Mouse (Mus musculus) kidney, adult 9 months (tissue): ENCODE measurements around the gene Capn7.

ENCODE experiments used
- DNase-seq: peaks from one replicate; pipeline ENCODE4 v3.0.0; 2022

Capn7 gene

DNA sequence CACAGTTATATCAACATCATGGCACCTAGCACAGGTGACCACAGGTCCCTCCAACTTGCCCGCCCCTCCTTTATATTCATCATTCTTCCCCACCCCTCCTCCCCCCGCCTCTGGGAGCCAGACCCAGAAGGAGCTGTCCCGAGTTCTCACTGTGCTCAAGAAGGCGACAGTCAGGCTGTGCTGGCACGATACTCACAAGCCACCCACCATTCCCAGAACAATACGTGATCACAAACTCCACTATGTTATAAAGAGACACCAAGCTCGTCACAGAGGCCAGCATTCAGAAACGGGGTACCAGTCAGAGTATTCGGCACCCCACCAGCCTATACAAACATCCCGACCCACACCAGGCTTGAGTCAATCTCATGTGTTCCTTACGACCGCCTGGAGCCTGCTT, 60.9 kb downstream of the Capn7 start:
- no peak for DNase-seq

DNA sequence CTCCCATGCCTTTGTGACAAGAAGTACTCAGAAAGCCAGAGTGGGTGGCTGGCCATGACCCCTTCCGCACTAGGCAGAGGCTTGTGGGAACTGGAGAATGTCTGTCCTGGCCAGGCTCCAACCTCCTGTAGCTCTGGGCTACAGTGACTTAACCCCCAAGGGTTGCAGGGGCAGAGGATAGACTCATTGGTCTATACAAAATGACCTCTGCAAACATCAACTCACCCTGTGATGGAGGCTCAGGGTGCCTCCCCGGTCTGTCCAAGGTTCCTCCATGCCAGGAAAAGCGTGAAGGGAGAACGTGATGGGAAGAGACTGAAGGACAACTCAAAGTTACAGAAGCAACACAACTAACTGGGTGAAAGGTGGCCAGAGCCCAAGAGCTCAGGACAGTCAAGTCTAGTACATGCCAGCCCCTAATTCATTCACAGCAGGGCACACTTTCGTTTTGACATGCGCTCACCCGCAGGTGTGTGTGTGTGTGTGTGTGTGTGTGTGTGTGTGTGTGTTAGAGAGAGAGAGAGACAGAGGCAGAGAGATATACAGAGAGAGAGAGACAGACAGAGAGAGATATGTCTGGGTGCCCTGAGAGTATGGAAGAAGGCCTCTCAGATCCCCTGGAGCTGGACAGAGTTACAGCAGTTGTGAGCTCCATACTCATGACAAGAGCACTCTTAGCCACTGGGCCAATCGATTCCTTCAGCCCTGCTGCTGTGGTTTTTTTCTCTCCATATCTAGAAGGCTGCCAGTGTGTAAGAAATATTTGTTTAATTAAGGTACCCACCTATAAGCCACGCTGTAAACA, 61.6 kb downstream of the Capn7 start:
- peak; percentile 87 for DNase-seq

DNA sequence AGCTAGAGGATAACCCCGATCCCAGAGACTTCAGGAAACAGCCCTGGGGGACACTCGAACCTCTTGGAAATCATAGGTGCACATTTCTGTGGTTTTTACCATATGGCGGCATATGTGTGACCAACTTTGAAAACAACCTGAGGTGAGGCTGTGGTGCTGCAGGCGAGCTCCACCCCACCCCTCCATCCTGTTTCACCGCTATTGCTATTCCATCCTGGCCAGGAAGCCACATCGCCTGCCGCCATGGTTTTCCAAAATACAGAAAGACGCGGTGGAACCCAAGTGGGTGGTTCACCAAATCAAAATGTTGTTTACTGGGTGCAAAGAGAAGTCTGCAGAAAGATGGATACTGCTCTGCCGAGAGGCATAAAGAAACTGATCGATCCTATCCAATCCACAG, 62.4 kb downstream of the Capn7 start:
- DNase-seq = no peak

DNA sequence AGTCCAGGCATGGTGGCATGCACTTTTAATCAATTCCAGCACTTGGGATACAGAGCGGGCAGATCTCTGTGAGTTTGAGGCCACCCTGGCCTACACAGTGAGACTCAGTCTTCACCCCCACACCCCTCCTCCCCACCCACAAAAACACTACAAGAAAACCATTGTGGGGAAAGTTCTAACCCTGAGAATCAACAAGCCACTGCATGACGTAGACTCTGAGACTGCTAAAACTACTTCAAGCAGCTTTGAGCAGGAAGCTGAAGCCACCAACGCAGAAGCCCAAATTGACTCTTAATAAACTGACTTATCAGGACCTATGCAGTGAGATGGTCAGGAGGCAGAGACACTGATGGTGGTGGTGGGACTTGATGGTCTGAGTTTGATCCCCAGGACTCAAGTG, 62.8 kb downstream of the Capn7 start:
- no peak for DNase-seq

DNA sequence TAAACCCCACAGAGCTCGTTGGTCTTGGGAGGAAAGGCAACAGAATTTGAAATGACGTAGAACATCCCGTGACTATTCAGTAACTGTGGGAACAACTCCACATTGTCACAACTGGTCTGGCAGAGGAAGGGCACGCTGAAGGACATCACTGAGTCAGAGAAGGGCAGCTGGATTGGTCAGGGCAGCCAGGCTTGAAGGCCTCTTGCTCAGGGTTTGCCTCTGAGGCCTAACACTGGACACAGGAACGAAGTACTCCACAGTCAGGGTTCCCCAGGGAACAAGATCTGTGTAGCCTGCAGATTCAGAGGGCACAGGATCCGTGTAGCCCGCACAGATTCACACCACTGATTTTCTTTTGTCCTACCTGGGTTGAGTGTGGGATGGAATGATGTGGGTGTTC, 63.8 kb downstream of the Capn7 start:
- peak; percentile 60 for DNase-seq

DNA sequence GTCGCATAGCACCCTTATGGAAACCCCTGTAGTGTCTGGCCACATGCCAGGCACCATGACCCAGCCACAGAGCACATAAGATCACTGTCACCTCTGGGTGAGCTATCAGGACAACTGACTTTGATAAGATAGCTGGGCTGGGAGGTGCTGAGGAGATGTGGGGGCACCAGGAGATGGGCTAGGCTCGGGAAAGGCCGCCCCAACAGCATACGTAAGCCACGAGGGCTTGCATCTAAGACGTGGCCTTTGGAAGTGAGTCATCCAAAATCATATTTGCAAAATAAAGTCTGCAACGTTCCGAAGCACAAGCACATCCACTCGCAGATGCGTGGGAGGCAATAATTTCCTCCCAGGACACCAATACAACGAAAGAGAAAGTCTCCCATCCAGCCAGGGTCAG, 64.5 kb downstream of the Capn7 start:
- DNase-seq = no peak

DNA sequence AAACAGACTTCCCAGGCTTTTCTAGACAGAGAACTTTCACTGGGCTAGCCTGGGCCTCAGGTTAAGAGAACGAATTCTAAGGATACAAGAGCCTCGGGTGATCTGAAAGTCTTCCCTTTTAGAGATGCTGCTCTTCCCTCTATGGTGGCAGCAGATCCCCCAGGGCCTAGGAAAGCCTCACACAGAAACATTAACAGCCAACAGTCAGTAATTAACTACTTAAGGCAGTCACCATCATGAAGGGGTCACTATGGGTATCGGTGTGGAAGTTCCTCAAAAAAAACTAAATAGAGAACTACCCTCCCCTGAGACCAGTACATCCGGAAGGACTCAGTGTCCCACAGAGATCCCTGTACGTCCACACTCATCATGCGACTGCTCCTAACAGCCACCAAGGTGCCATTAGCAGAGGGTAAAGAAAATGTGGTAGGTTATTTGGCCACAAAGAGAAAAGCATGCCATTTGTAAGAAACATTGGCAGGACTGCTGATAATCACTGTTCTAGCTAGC, 65.5 kb downstream of the Capn7 start:
- peak; percentile 70 for DNase-seq

DNA sequence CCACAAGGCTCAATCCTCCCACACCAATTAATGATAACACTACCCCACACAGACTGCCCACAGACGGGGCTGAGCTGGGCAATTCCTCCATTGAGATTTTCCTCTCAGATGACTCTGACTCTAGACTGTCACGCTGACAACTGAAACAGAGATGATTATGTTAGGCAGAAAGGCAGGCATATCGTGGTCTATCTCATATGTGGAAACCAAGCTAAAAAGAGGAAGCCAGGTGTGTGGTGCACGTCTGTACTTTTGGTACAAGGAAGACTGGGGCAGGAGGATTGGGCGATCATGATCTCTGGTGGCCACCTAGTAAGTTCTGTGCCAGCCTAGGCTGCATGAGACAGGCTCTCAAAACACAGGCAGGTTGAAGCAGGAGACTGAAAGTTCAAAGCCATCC, 66.3 kb downstream of the Capn7 start:
- no peak for DNase-seq

DNA sequence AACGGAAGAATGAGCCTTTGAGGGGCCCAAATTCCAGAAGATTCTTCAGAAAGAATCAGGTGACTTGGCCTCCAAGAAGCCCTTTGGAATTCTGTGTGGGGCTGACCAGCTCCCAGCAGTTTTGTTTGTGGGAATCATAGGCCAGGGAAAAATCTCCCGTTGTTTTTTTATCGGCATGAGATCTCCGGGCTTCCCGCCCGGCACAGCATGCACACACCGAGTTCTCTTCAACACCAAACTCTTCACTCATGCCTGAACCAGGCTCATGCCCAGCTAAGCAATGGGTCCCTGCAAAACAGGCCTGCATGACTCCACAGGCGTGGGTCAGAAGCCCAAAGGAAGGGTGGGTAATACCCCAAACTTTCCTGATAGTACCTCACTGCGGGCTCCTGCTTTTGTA, 67.1 kb downstream of the Capn7 start:
- no peak for DNase-seq

DNA sequence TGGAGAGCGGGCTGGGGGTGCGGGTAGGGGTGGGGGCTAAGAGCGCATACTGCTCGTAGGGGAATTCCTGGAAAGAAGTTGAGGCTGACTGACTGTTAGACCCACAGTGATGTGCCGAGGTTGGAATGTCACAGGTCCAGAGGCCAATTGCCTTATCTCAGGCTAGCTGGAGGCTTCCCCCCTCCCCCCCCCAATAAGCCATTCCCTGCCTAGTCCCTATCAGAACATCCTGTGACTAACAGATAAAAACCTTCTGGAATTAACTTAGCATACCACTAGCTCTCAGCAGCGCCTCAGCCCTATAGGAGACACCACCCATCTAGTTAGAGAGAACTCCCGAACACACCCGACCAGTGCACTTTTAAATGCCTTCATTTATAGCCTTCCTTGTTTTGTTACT, 67.6 kb downstream of the Capn7 start:
- no peak for DNase-seq

DNA sequence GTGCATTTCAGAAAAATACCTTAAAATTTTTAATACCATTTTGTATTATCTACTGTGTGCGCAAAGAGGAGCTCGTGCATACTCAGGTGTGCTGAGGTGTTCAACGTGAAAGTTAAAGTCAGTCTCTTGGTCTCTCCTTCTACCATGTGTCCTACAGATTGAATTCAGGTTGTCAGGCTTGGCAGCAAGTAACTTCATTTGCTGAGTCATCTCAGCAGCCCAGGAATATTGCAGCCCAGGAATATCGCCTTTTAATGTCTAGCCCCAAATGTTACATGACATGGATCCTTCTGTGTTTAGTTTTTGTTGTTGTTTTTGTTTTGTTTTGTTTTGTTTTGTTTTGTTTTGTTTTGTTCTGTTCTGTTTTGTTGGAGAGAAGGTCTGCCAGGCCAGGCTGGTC, 68.2 kb downstream of the Capn7 start:
- no peak for DNase-seq

DNA sequence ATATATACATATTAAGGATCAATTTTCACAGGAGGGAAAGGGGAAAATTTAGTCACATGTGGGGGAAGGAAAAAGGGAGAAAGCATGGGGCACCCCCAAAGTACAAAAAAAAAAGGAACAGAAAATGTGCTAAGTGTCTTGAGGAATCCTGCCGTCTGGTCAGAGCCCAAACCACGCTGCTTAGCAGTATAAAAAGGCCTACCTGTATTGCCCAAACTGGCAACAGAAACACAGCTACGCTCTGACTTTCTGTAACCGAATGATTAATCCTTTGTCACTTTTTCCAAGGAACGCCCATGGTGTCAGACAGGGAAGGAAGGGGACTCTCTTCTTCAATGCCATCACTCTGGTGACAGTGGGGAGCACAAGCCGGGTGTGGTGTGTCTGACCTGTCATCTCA, 69.2 kb downstream of the Capn7 start:
- no peak for DNase-seq

DNA sequence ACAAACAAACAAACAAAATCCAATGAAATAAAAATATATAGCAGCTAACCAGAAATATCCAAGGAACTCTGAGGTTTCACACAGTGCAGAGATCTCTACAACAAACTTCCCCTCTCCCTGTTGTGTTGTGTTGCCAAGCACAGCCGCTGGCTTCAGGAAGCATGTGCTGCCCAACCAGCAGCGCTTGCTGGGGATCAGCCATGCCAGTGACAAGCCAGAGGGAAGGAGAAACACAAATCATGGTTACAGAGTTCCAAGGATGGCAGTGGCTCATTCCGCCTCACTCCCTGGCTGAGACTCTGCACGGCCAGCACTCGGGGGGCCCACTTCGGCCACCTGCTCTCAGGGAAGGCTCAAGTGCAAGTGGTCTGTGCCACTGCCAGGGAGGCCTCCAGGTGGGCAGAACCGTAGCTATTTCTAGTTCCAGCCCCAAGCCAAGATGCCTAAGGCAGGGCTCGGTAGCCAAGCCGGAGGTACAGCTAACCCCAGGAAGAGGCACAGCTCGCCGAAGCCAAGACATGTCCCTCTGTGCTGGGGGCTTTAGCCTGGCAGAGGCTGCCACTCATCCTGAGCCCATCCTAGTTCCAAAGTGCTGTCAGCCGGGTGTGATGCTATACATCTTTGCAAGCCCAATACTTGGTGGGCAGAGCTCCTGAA, 69.8 kb downstream of the Capn7 start:
- no peak for DNase-seq

DNA sequence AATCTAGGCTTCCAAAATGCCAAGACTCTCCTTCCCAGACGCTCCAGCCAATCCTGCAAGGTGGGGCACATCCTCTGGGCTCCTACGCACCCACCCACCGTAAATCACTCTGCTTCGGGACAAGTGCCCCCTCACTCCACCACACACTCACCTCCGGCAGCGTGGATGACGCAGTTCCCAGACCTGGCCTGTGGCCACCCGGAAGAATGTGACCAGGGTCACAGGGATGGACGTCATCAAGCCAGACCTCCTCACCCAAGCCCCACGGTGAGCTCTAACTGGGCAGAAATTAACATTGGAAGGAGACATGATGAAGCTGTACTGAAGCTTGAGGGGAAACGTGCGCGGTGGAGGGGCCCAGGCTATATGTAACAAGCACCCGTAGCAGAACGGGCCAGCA, 70.8 kb downstream of the Capn7 start:
- peak; percentile 78 for DNase-seq

DNA sequence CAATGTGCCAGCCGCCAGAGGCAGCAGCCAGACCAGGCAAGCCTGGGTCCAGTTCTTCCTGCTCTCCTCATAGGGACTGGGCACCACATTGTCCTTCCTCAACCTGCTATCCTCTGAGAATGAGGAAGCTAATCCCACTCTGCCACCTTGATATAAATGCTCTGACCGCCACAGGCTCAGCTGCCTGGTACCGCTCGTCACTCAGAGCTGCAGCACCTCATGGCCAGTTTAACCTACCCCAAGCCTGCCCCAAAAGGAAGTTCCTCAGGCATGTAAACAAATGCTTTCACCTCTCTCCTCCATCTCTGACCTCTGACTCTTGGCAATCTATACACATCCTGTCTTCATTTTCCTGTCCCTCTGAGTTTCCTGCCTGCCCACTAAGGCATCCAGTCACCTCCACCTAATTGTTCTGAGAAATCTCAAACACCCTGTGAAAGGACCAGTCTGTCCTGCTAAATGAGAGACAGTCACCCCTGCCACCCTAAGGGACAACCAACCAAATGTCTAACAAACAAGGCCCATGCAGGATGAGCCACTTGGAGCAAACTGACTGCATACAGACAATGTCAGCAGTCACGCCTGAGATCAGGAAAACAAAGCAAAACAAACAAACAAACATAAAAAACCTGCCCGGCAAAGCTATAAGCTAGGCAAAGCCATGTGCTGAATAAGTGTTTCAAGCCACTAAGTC, 71.6 kb downstream of the Capn7 start:
- DNase-seq = peak; percentile 65

DNA sequence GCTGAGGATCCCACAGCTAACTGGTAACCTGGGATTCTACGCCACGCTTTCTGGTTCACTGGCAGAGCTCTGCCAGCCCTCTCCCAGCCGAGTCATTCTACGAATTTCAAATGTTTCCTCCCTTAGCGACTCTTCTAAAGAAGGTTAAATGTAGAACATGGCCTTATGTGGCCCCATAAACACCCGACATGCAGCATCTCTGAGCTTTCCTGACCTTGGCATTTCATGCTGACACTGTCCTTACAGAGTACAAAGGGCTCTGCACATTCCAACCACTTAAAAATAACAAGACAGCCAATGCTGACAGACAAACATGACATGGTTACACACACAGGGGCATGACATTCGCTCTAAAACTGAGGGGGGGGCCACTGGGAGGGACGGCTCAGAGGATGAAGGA, 72.2 kb downstream of the Capn7 start:
- DNase-seq = peak; percentile 74

DNA sequence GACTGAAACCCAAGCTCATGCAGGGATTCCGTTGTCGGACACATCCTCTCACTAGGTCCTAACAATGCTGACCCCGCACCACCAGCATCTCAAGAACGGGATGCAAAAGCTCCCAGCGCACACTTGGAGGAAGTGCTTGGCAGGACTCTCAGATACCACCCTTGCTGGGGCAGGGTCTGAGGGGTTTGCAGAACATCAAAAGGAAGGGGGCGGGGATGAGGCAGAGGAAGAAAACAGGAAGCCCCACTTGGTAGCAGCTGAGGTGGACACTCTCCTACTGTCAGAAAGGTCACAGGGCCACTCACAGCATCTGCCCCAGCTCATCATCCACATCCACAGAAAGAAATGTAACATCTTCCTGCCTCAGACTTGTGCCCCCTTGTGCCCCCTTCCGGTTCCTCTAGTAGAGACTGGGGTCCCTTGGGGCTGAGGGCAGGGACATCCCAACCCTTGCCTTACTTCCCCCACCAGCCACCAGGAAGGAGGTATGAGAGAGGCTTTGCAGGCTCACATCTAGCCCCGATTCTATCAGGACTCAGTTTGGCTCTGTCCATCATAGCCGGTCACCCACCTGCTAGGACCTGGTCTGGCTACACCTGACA, 73.8 kb downstream of the Capn7 start:
- peak; percentile 36 for DNase-seq

DNA sequence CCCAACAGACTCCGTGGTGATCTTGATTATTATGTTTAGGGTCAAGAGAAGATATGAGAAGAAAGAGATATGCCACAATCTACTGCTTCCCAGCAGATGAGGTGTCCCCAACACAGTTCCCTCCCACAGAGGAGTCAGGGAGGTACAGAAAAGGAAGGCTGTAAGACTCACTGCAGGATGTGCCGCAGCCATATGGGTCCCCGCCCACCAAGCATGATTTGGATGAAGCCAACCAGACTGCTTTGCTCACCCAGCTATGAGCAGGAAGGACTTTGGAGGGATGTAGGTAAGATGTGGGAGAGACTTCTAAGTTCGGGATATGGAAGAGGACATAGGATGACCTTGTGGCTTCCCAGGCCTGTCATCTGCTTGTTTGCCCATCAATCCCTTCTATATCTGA, 74.3 kb downstream of the Capn7 start:
- no peak for DNase-seq

DNA sequence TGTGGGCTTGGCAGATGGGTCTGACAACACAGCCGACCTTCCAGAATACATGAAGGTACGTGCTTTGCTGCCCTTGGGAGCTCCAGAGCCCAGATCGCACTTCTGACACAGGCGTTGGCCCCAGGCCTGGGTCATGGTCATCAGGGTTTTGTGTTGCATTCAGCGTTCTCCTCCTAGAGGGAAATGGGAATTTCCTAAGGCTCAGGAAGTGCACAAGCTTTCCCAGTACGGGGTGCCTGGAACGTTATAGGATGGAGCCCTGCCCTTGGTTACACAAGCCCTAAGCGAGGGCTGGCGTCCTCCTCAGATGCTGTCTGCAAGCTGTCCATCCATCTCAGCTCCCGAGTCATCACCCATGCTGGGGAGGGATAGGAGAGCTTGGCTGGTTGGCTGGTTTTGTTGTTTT, 76.2 kb downstream of the Capn7 start:
- no peak for DNase-seq

DNA sequence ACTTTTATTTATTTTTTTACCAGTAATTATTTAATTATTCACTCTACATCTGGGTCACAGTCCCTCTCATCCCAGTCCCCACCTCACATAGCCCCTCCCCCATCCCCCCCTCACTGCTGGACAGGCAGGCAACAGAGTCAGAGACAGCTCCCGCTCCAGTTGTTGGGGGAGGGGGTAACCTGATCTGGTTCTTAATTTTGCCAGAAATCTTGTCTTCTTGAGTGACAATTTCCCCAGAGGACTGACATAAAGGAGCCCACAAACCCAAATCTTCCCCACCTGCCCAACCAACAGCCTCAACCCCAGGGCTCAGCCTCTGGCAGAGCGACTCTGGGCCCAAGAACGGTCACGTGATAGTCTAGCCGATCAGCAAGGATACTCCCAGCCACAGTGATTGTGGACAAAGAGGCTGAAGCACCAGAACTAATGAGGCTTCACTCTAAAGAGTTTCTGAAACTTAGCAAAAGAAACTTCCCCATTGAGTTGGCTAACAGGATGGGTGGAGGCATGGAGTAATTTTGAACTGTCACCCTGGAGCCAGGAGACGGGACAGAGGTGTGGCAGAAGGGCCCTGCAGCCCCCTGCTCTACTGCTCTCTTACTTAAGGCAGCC, 77.1 kb downstream of the Capn7 start:
- DNase-seq = no peak

DNA sequence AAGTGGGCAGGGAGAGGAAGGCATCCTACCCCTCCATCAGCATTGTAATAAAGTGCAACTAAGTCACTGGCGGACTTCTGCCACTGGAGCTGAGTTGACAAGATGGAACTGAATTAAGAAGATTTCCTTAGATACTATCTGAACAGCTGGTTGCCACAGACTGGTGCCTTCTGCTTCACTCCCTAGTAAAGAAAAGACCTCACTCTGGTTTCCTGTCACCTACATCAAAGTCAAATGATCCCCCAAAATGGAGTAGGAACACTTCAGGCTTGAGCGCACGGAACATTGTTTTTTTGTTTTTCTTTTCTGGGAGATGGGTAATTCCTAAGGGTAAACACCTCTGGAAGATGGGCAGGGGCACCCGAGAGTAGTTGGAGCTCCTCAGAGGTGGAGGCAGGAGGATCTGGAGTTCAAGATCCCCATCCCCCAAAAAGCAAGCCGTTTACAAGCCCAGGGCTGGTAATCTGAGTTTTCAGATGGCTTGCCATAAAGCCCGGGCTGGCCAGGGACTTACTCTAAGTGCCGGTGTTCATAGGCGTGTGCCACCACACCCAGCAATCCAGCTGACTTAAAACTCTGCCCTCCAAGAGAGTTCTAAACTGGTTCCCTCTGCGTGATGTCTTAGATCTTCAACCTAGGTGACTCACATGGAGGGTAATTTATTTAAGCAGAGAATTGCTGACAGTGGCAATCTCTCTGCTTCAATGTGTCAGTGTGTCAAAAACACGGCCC, 78.0 kb downstream of the Capn7 start:
- no peak for DNase-seq

DNA sequence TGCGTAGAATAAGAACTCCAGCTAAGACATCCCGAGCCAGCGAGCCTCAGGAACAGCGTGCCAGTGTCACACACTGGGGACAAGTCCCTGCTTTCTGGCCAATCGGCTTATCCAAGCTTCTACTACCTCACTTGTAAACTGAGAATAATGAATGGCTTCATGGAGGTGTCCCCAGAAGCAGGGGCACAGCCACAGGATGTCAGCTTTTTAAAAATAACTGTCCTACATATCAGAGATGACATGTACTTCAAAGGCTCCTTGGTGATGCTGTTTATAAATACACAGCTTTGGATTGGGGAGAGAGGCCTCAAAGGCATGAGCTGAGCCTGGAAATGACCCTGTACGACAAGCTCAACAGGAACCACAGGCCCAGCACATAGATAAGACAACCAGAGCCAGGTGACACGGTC, 78.5 kb downstream of the Capn7 start:
- DNase-seq = no peak
